Mouse (Mus musculus) kidney, postnatal 36 days (tissue): ENCODE data around the gene Exosc10.

ENCODE experiments used
- DNase-seq, 2 experiments: peaks; one replicate each; pipeline ENCODE4 v3.0.0; 2021 to 2022; ENCODE audit warnings: mixed read lengths in 2 of 2

The Exosc10 gene

DNA sequence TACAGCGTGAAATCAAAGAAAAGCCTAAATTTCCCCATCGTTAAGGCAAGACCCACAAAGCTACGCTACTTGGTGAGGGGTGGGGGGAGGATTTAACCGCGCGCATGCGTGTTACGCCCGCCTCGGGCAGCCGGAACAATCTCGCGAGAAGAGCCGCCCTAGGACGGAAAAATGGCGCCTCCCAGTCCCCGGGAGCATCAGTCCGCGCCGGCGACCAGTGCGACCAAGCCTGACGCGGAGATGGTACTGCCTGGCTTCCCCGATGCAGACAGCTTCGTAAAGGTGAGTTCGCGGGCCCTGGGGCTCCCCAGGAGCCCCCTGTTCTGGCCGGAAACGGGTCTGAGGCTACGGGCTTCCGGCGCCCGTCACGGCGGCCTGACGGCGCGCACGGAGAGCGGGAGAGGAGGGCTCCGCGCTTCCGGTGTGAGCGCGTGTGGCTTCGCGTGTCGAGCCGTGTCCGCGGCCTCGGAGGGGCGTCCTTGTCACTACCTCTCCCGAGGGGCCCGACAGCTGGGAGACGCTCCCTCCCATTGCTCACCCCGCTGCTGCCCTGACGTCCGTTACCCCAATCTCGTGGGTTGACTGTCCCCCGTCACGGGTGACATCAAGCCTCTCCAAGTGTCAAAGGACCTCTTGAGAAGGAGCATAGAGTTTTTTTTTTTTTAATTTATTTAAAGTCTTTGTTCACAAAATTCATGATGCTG is at the start of gene Exosc10:
Exosc10 (plus strand) TSS at position 133 of the 704 bp plus-strand sequence.
- peak; percentile 89 to 93 for DNase-seq

DNA sequence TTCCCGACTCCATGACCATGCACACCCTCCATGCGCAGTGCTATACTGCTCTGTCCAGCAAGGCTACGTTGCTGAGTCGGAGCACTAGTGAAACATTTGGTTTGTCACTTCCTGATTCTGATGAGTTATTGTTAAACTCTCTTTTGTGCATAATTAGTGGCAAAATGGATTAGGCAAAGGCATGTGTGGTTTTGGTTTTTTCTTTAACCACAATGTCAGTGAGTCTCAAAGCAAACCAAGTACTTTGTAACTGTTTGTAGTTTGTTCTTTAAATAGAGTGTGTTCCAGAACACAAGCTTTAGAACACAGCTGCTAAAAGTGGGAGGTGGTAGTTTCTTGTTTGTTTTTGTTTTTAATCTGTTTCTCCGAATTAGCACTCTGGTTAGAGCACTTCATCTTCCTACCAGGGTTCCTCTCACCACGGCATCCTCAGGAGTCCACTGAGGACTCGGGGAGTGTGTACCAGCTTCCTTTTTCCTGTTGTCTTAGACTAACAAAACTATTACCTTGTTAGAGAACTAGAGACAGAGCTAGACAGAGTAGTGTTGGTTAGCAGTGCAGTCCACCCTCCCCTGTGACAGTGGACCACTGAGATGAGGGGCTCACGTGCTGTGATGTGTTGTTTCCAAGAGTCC is 48.7 kb upstream of the Exosc10 start:
- no peak for DNase-seq

GRCm38 (mm10) chr4:148510691-148511090 is 47.5 kb upstream of the Exosc10 start:
- DNase-seq, result no peak

- no peak for DNase-seq
These were observed 46.9 kb upstream of the Exosc10 start for GRCm38 (mm10) chr4:148511334-148511733.

- DNase-seq, result peak; percentile 47 to 79
These were observed 45.1 kb upstream of the Exosc10 start for GRCm38 (mm10) chr4:148513021-148513559.

DNA sequence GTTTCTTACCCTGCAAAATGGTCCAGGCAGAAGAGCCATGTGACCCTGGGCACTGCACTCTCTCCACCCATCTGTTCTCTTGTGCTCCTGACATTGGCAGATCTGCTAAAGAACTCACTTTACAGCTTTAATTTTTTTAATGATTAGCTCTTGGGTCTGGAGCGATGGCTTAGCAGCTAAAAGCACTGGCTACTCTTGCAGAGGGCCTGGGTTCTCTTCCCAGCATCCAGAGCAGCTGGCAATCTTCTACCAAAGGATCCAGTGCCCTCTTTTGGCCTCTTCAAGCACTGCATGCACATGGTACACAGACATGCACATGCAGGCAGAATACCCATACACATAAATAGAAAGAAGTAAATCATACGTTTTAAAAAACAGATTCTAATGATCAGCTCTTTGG is 42.9 kb upstream of the Exosc10 start:
- peak; percentile 79 for DNase-seq

- peak in 1 of 2 experiments; percentile 68 for DNase-seq
These were observed 40.4 kb upstream of the Exosc10 start for GRCm38 (mm10) chr4:148517809-148518208.

- no peak for DNase-seq
These were observed 39.9 kb upstream of the Exosc10 start for GRCm38 (mm10) chr4:148518235-148518795.

GRCm38 (mm10) chr4:148523538-148523937 is 34.7 kb upstream of the Exosc10 start:
- no peak for DNase-seq

DNA sequence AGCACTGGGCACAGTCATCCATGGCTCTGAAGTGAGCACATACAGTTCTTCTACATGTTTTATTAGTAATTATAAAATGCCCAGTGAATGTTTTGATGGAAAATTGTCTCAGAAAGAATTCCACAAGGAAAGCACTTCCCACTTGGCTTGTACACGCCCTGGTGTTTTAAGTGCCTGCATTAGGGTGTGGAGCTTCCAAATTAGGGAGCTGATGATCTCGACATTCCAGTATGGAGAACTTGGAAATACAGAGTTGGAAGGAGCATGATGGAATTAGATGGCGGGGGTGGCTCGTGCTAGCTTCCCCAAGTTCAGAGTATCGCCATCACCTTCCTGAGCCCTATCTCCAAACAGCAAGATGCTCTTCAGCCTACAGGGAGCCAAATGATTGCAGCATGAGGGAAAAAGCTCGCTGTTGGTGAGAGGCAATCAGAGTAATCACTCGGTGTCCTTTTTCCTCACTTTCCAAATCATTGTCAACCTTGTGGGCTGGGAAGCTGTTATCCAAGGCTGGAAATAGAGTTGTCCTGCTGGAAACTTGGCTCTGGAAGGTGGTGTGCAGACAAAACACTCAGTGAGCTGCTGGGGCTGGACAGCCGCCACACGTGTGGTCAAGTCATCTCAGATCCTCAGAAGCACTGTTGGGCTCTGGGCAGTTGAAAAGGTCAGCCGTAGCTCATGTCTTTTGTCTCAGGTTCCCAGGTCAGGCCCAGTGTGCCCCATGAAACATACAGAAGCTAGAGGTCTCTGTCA is 30.9 kb upstream of the Exosc10 start:
- no peak for DNase-seq

GRCm38 (mm10) chr4:148530351-148530750 is 27.9 kb upstream of the Exosc10 start:
- DNase-seq, result no peak

DNA sequence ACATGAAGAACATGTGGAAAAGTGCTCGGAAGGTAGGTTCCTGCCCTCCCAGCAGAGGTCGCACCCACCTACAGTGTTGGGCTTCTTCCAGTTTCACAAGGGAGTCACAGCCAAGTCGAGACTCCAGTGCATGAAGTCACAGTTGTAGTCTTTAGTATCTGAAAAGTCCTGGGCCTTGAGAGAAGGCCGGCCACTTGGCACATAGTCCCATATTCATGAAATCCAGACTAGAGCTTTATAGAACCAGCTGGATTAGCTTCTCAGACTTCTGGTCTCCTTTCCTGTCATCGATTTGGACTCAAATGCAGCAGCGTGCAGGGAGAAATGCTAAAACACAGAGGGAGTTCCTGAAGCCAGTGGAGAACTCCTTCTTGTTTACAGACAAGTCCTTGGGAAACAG is 27.5 kb upstream of the Exosc10 start:
- DNase-seq, result no peak

DNA sequence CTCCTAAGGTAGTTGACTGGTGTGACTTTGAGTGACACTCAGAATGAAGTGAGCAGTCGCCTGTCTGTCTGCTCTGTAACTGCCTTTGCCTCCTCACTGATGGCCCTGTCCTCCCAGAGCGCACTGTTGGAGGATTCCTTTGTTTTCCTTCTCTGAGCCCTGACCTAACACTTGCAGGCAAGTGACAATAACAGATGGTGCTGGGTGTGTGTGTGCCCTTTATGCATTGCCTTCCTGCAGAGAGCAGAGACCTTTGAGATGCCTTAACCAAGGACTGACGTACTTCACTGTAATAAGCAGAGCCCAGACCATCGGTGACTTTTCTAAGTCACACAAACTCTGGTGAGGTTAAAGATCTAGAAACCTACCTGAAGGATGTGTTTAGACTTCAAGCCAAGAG is 26.9 kb upstream of the Exosc10 start:
- no peak for DNase-seq

DNA sequence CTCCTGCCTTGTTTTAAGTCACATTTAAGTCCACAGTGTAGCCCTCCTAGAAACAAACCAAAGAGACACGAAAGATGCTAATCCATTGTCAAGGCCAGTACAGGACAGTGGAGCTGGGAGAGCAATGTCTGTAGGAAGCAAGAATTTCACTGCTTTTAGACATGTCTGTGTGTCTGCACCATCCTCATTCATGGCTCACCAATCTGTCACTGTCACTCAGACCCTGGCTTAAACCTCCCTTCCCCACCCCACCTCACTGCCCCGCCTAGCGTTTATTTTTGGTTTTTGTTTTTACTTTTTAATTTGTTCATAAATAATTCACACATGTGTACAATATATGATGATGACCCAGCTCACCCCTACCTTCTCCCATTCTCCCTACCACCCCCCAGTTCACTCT is 25.7 kb upstream of the Exosc10 start:
- no peak for DNase-seq

- DNase-seq, result peak in 1 of 2 experiments; percentile 33
These were observed 24.5 kb upstream of the Exosc10 start for GRCm38 (mm10) chr4:148533613-148534328.

DNA sequence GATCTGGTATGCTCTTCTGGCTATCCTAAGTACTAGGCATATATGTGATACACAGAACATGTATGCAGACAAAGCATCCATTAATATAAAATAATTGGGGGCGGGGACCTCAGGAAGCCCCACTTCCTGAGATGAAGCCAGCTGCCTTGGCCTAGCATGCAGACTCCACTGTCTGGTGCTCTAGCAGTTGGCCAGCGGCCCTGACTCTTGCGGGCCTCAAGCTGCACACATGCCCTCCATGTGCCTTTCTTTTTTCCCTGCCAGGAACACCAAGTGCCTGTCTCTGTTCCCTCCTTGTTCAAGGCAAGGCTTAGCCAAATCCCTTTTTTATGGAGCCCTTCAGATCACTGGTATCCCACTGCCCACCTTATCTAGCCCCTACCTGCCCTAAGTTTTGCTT is 22.4 kb upstream of the Exosc10 start:
- DNase-seq, result no peak

GRCm38 (mm10) chr4:148549106-148549505 is 9.1 kb upstream of the Exosc10 start:
- no peak for DNase-seq

GRCm38 (mm10) chr4:148557766-148558165 is 463 bp upstream of the Exosc10 start:
- no peak for DNase-seq

DNA sequence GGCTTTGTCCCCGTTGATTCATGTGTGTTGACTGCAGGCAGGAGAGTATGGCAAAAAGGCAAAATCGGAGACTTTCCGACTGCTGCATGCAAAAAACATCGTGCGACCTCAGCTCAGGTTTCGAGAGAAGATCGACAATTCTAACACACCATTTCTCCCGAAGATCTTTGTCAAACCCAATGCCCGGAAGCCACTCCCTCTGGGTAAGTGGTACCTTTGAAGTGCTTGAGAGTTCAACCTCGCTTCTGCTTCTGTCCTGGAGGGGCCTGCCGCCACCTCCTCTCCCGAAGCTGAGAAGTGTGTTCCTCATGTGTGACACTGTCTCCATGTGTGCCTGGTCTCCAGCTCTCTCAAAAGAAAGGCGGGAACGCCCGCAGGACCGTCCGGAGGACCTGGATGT is 4.4 kb downstream of the Exosc10 start:
- no peak for DNase-seq

DNA sequence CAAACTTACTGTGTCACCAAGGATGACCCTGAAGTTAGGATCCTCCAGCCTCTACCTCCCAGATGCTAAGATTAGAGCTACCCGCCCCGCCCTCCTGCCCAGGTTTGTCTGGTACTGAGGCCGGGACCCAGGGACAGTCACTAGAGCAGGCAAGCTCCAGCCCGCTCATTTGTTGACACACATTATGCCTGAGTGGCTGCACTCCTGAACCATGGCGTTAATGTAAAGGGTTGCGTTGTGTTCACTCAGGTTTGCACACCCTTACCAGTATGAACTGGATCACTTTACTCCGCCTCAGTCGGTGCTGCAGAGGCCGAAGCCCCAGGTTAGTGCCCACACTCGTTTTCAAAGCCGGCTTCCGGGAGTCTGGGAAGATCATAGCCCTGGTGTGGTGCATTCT is 5.4 kb downstream of the Exosc10 start:
- no peak for DNase-seq

DNA sequence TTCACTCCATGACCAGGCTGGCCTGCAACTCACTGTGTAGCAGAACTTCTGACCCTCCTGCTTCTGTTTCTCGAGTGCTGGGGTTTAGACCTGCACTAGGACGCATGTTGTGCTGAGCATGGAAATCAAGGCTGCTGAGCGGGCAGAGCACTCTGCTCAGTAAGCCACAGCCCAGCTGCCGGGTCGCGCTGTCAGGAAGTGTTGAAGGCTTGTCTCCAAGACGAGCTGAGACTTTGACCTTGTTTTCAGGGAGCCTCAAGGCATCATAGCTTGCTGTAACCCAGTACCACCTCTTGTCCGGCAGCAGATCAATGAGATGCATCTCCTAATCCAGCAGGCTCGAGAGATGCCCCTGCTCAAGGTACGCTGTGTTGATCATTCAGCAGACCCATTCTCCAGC is 11.9 kb downstream of the Exosc10 start:
- DNase-seq, result no peak

DNA sequence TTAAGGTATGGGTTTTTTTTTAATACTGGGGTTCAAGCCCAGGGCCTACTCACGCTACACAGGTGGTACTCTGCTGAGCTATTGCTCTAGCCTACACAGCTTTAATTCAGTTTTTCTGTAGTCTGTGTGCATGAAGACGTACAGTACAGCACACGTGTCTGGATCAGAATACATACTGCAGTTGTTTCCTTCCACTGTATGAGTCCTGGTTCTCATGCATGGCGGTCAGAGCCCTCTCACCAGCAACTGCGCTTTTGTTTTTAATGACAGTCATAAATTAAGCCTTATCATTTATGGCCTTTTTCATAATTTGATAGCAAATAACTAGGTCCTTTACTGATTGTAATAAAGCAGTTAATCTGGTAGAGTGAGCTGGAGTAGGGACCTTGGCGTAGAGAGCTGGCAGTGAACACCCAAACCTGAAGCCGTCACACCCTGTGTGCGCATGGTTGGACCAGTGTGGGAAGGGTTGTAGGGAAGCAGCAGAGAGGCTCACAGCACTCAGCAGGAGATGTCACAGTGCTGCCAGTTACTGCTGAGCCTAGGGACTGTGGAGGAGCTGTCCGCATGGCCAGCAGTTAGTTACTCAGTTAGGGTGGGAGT is 12.6 kb downstream of the Exosc10 start:
- no peak for DNase-seq
